Mouse (Mus musculus): Measurements from ENCODE around the gene Gm8994.

Gm8994 gene

DNA sequence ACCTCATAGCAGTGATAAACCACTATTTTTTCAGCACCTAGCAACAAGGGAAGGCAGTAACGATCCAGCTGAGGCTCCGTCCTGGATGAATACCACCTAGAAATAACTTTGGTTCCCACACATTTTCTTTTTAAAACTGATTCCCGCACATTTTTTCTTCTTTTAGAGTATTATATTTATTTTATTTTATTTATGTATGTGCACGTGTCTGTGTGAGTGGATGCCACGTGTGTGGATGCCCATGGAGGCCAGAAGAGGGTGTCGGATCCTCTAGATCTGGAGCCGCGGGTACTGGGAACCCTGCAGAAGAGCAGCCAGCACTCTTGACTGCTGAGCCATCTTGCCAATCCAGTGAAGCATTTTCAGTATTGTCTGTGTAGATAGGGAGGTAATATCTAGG, 36.0 kb downstream of the Gm8994 start:
- no peak for DNase-seq (ENCODE audit: low spot score)

DNA sequence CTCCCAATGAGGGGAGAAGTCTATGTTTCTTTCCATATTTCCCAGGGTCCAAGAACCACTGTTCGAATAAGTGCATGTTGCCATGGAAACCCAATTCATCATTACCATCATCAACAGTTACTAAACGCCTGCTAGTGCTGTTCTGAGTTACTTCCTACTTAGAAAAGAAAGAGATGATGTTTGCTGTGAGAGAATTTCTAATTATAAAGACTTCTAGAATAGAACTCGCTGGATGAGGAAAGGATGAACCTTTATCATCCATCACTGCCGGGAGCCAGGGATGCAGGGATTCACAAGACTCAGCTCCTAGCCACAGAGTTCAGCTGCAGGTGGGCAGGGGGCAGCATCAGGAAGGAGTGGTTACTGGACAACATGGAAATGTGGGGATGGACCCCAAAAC, 36.7 kb downstream of the Gm8994 start:
- DNase-seq (ENCODE audit: low spot score), result no peak

- peak; percentile 15 for DNase-seq (ENCODE audit: low spot score)
Observed at GRCm38 (mm10) chr6:136364430-136365098, 37.2 kb downstream of the Gm8994 start.

GRCm38 (mm10) chr6:136376097-136376496, 48.8 kb downstream of the Gm8994 start:
- no peak for DNase-seq (ENCODE audit: low spot score)

All from layer of hippocampus, adult 11-12 months (tissue).